Mouse (Mus musculus) kidney, adult 18-20 months (tissue): Measurements from ENCODE around the gene Rpa1.

Source experiments
- DNase-seq: peaks from one replicate; pipeline ENCODE4 v3.0.0; 2021

The Rpa1 gene

DNA sequence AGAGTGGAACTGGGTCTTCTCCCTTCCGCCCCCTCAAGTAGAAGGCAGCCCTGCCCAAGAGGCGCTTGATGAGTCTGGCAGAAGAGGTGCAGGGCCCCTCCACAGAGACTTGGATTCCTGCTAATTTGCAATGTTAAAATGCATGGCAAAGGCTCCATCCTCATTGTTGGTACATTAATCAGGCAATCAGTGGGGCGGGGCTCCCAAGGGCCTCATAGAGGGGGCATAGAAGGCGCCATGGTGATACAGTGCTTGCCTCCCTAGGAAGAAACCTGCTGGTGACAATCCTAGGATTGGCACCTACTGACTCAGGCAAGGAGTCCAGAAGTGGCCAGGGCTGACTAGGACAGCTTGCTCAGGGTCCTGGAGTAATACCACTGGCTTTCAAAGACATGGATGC lies 86.4 kb downstream of the Rpa1 start:
- no peak for DNase-seq

DNA sequence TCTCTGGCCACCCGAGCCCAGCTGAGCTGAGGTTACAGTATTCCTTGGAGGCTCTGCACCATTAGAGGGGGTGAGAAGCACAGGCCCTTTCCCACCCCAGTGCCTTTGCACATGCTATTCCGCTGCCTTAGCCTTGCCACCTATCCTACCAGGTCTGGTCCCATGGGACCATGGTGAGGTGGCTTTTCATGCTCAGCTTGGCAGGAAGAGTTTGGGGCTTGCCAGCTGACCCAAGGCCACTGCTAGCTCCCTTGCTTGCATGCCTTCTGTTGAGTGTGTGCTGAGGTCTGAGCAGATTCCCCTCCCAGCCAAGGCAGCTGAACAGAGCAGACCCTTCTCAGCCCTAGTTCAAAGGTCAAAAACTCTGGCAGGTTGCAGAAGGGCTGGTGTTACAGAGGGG lies 87.1 kb downstream of the Rpa1 start:
- DNase-seq = no peak

DNA sequence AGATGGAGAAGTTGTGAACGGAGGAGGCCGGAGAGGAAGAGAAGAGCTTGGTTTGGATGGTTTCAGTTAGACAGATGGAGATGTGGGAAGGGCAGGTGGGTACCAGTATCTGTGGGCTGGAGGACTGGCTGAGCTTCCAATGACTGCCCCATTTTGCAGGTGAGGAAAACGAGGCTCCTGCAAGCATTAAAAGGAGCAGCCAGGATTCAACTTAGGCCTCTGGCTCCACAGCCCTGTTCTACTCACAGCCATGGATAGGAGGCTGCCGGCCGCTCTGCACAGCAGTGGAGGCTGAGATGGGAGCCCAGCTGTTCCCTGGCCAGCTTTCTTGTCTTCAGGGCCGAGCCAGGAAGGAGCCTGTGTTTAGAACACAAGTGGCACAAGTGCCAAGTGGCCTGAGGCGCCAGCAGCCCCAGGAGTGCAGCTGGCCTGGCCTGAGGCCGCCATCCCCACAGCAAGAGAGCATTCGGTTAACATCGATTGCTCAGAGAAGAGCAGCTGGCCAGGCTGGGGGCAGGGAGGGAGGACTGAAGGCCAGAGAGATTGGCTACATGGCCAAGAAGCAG lies 88.0 kb downstream of the Rpa1 start:
- no peak for DNase-seq

DNA sequence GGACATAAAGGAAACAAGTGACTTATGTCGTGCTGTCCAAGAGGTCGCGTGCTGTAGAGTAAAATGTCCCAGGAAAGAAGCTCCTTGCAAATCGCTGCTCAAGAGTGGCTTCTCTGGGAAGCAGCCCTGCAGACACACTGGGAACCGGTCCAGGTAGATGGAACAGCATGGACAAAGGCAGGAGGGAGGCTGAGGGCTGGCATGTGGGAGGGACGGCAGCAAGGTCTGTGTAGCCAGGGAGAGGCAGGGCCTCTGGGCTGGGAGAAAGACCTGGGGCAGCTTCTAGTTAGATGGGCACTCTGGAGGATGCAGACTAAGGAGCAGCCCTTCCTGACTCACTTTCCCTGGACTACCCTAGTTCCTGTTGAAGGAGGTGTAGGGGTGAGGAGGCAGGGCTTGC lies 88.7 kb downstream of the Rpa1 start:
- DNase-seq = no peak

DNA sequence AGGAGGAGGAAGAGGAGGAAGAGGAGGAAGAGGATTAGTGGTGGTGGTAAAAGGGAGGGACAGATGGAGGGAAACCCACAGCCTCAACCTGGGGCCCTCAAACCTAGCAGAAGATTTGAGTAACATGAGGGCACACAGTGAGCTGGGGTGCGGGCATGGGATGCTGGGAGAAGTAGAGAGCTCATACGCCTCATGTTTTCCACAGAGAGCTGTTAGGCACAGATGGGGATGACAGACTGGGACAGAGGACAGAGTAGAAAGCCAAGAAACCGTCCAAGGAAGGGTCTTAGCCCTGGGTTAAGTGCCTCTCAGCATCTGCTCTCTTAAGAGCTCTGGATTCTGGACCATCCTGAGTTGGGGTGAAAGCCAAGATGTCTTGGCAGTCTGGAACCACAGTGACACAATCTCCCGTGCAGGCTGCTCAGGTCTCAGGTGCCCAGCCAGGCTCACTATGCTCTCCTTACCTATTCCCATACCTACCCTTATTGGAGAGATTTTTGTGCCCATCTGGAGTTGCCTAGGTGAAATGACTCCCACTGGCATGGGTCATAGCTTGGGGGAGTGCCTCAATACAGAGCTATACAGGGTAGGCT lies 91.0 kb downstream of the Rpa1 start:
- DNase-seq = no peak

DNA sequence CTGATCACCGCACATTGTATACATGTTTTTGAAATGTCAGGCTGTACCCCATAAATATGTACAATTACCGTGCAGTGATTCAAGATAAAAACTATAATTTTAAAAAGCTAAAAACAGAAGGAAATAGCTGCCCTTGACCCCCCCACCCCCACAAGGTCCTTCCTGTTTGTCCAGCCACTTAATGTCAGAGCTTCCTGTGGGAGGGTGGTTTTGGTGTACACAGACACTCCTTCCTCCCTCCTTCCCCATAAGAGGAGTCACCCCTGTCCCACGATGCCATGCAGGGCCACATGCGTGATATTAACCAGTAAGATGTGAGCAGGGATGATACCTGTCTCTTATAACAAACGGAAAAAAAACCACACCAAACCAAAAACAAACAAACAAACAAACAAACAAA lies 92.8 kb downstream of the Rpa1 start:
- no peak for DNase-seq

DNA sequence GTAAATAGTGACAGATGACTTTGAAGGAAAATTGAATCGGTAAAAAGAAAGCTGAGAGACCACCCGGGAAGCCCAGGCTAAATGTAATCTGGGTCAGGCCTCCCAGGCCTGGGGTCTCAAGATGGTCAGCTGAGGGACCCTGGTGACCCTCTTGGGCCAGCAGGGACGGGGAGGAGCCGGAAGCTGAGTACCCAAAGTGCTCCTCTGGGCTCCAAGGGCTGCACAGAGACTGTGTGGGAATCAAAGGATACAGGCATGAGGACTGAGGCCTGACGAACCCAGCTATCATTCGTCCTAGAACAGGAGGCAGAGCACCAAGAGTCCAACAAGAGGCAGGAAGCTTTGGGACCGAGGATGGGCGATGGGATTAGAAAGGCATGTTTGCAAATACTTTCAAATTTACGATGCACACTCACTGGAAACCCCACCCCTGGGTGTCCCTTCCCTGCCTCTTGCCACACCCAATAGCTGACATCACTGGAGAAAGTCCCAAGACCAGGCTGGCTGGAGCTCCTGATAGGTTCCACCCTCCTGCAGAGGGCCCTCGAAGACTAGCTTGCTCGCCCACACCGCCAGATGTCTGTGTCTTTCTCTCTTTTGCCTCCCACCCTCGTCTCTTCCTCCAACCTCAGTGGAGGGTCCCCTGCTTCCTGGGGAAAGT lies 93.7 kb downstream of the Rpa1 start:
- DNase-seq = no peak

DNA sequence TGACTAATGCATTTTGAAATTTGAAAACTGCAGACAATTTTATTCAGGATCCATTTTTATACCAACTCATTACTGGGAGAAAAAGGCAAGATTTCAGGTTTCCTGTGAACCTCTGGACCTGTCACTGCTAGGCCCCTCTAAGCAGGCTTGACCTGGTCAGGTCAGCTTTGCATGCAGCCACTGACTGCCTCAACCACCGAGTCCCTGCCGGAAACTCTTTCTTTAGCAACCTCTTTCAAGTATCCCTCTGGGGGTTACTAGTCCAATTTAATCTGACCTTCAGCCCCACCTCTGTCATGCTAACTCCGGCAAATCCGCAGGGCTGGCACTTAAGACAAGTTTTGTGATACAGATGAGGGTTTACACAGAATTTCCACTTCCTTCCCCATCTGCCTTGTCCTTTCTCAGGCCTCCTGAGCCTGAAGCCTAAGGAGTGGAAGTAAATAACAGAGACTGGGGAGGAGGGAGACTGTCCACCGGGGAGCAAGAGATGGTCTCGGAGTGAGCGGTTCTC lies 96.5 kb downstream of the Rpa1 start:
- no peak for DNase-seq

DNA sequence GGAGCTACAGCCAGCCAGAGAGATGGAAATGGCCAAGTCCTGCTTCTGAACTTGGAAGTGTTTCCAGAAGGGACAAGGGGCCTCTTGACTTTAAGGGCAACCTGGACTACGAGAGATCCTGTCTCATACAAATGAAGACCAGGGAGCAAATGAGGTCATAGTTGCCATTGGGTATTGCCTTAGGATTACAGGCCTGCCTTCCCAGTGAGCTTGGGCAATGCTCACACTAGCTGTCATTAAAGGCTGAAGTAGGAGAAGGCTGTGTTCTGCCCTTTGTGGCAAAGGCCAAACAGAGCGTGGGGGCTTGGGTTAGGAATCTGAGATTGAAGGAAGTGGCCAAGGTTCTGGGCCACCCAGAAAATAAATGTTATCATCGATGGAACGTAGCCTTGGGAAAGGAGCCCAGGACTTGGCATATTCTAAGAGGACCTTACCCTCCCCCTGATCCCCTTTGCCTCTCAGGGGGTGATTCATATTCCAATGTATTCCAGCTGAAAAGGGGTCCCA lies 97.1 kb downstream of the Rpa1 start:
- DNase-seq = no peak

DNA sequence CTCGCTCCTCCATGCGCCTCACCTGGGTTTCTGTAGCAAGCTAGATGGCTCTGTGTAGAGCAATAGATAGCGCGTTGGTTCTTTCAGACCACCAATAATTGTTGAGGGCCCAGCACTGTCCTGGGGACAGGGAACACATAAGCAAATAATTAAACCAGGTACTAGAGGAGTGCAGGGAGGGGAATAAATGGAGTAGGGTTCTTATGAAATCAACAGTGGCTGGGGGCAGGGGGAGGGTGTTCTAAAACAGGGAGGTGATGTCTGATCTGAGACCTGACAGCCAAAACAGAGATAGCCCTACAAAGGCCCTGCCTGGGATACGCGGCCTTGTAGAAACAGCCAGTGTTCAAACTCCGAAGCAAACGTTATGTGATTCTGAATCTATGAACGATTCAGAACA lies 98.5 kb downstream of the Rpa1 start:
- DNase-seq = no peak
